Mouse (Mus musculus): ENCODE results near the gene Mrps10. TPM values are rescaled to one million over a fixed set of nuclear protein-coding genes. Genes with fewer than 3 reads are reported as not detected.
A peak's percentile ranks its signal among the peaks of the same experiment; 100 is the strongest.
"Not testable (repeated sequence)": the region's sequence is repeated elsewhere in the genome, so short reads cannot be mapped to it uniquely, and the experiment has no call there.

Mrps10 gene
- total RNA-seq (2017) = 46.3 and 61.6 TPM in 2 replicates

GRCm38 (mm10) chr17:47368401-47369086 is at the start of gene Mrps10:
Gene Mrps10 (plus strand): TSS chr17:47368887.
- peak; percentile 78 to 93 for ATAC-seq (replicated peaks in 1 of 2; ENCODE audit: insufficient read depth in 1 of 2, low FRiP score in 2 of 2, low TSS enrichment in 1 of 2, low read depth in 1 of 2, poor library complexity in 2 of 2, severe bottlenecking in 2 of 2)

DNA sequence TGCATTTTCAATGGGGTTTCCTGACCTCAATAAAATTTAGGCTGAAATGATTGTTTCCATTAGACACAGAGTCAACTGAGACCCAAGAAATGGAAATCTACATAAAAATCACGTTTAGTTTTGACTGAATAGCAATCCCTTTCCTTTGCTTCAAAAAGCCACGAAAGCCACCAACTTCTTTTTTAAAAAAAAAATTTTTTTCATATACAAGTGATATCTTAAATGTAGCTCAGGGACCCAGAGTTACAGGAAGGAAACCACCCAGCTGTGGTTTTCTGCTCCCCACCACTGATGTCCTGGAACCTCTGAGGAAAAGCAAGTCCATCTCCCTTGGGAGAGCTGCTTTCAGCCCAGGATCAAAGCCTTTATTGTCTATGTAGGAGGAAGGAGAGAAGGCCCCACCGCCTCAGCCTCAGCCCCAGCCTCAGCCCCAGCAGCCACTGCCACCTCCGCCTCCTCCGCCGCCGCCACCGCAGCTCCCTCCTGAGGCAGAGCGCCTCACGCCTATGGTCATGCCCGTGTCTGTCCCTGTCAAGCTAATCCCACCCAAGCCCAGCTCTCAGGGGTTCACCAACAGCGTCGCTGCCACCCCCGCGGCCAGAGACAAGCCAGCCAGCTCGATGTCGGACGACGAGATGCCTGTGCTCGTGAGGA is 49.6 kb upstream of the Mrps10 start:
- no peak for ATAC-seq (replicated peaks in 1 of 2; ENCODE audit: insufficient read depth in 1 of 2, low FRiP score in 2 of 2, low TSS enrichment in 1 of 2, low read depth in 1 of 2, poor library complexity in 2 of 2, severe bottlenecking in 2 of 2)

- no peak for ATAC-seq (replicated peaks in 1 of 2; ENCODE audit: insufficient read depth in 1 of 2, low FRiP score in 2 of 2, low TSS enrichment in 1 of 2, low read depth in 1 of 2, poor library complexity in 2 of 2, severe bottlenecking in 2 of 2)
Observed at GRCm38 (mm10) chr17:47319761-47320160, 48.9 kb upstream of the Mrps10 start.

- peak; percentile 54 to 66; a peak in 3 of 4 replicates for ATAC-seq (replicated peaks in 1 of 2; ENCODE audit: insufficient read depth in 1 of 2, low FRiP score in 2 of 2, low TSS enrichment in 1 of 2, low read depth in 1 of 2, poor library complexity in 2 of 2, severe bottlenecking in 2 of 2)
Observed at GRCm38 (mm10) chr17:47322128-47322990, 46.3 kb upstream of the Mrps10 start.

GRCm38 (mm10) chr17:47322991-47323295 is 45.7 kb upstream of the Mrps10 start:
- ATAC-seq (replicated peaks in 1 of 2; ENCODE audit: insufficient read depth in 1 of 2, low FRiP score in 2 of 2, low TSS enrichment in 1 of 2, low read depth in 1 of 2, poor library complexity in 2 of 2, severe bottlenecking in 2 of 2) = 0 out of 4 replicates have a peak, but pooled peaks of 1 of the 2 experiments have one; percentile 25

- no peak for ATAC-seq (replicated peaks in 1 of 2; ENCODE audit: insufficient read depth in 1 of 2, low FRiP score in 2 of 2, low TSS enrichment in 1 of 2, low read depth in 1 of 2, poor library complexity in 2 of 2, severe bottlenecking in 2 of 2)
Observed at GRCm38 (mm10) chr17:47327559-47327958, 41.1 kb upstream of the Mrps10 start.

DNA sequence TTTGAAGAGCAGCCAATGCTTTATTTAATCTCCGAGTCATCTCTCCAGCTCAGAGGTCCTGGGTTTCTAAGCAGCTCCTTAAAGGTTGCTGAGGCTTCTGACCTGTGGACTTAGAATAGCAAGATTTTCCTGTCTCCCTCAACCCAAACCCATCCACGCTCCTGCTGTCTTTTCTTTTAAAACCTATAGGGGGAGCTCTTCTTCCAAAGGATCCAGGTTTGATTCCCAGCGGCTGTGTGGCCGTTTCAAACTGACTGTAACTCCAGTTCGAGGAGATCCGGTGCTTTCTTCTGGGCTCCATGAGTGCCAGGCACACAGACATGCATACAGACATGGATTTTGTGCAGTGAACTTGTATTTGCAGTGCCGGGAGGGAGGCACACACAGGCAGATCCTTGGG is 40.7 kb upstream of the Mrps10 start:
- no peak for ATAC-seq (replicated peaks in 1 of 2; ENCODE audit: insufficient read depth in 1 of 2, low FRiP score in 2 of 2, low TSS enrichment in 1 of 2, low read depth in 1 of 2, poor library complexity in 2 of 2, severe bottlenecking in 2 of 2)

- no peak for ATAC-seq (replicated peaks in 1 of 2; ENCODE audit: insufficient read depth in 1 of 2, low FRiP score in 2 of 2, low TSS enrichment in 1 of 2, low read depth in 1 of 2, poor library complexity in 2 of 2, severe bottlenecking in 2 of 2)
Observed at GRCm38 (mm10) chr17:47328552-47329343, 39.9 kb upstream of the Mrps10 start.

GRCm38 (mm10) chr17:47330616-47331015 is 38.1 kb upstream of the Mrps10 start:
- ATAC-seq (replicated peaks in 1 of 2; ENCODE audit: insufficient read depth in 1 of 2, low FRiP score in 2 of 2, low TSS enrichment in 1 of 2, low read depth in 1 of 2, poor library complexity in 2 of 2, severe bottlenecking in 2 of 2) = no peak

DNA sequence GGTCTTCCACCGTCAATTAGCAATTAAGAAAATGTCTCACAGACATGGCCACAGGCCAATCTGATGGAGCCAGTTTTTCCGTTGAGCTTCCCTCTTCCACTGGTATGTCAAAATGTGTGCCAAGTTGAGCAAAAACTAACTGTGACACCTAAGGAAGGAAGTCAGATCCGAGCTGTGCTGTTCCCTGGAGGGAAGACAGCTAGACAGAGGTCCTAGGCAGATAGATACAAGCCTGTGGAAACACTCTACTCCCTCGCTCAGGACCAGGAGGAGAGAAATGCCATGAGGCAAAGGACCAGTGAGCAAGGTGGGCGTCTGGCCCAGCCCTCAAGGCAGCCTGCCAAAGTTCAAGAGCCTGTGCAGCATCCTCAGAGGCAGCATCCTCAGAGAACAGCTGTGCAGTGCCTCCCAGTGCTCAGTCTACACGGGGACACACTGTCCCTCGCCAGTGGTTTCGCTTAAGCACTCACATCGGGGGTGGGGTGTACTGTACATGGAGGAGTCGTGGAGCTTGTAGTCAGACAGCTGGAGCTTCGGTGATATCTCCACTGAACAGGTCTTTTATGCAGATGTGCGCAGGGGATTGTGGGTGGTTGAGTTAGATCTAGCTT is 36.6 kb upstream of the Mrps10 start:
- peak; percentile 30 to 60; a peak in 3 of 4 replicates for ATAC-seq (replicated peaks in 1 of 2; ENCODE audit: insufficient read depth in 1 of 2, low FRiP score in 2 of 2, low TSS enrichment in 1 of 2, low read depth in 1 of 2, poor library complexity in 2 of 2, severe bottlenecking in 2 of 2)

GRCm38 (mm10) chr17:47332664-47333063 is 36.0 kb upstream of the Mrps10 start:
- not testable (repeated sequence) for ATAC-seq (replicated peaks in 1 of 2; ENCODE audit: insufficient read depth in 1 of 2, low FRiP score in 2 of 2, low TSS enrichment in 1 of 2, low read depth in 1 of 2, poor library complexity in 2 of 2, severe bottlenecking in 2 of 2)

DNA sequence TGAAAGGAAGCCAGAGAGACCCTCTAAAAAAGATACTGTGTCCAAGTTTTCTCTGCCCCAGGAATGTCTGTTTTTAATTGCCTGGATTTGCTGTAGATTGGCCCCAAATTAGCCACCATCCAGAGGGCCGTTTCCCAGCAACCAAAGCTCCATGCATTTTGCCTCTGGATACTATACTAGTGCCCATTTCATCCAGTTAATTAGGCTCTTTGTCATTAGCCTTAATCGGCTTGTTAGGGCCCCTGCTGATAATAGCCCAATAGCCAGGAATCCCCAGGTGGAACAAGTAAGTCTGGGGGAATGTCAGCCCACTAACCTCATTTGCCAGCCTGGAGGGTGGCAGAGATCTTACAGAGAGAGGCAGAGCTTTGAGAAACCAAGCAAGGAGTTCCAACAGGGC is 35.3 kb upstream of the Mrps10 start:
- no peak for ATAC-seq (replicated peaks in 1 of 2; ENCODE audit: insufficient read depth in 1 of 2, low FRiP score in 2 of 2, low TSS enrichment in 1 of 2, low read depth in 1 of 2, poor library complexity in 2 of 2, severe bottlenecking in 2 of 2)

GRCm38 (mm10) chr17:47343121-47343520 is 25.6 kb upstream of the Mrps10 start:
- no peak for ATAC-seq (replicated peaks in 1 of 2; ENCODE audit: insufficient read depth in 1 of 2, low FRiP score in 2 of 2, low TSS enrichment in 1 of 2, low read depth in 1 of 2, poor library complexity in 2 of 2, severe bottlenecking in 2 of 2)

DNA sequence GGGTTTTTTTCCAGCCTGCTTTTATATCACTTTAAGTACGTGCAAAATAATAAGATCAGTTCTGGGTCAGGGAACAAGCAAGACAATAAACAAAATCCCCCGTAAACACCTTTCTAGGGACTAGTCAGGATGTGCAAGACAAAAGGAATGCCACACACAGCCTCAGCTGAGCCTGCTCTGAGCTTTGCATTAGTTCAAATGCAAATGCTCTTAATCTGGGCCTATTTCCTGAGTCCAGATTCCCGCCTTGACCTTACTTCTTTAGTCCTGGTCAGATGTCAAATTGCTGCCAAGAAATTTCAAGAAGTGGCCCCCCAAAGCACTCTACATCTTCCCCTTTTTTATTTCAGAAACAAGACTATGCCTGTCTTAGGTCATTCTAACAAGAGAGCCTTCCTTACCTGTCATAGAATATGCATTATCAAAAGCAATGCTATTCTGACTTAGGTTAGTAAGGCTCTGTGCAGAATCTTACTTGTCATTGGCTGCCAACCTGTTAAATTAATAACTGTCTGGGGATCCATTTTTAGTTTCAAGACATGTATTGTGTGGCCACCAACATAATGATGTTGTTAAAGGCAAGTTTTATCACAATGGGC is 18.9 kb upstream of the Mrps10 start:
- ATAC-seq (replicated peaks in 1 of 2; ENCODE audit: insufficient read depth in 1 of 2, low FRiP score in 2 of 2, low TSS enrichment in 1 of 2, low read depth in 1 of 2, poor library complexity in 2 of 2, severe bottlenecking in 2 of 2) = no peak

- peak in 1 of 2 experiments; percentile 14; a peak in 1 of 4 replicates for ATAC-seq (replicated peaks in 1 of 2; ENCODE audit: insufficient read depth in 1 of 2, low FRiP score in 2 of 2, low TSS enrichment in 1 of 2, low read depth in 1 of 2, poor library complexity in 2 of 2, severe bottlenecking in 2 of 2)
Observed at GRCm38 (mm10) chr17:47359964-47360363, 8.7 kb upstream of the Mrps10 start.

- ATAC-seq (replicated peaks in 1 of 2; ENCODE audit: insufficient read depth in 1 of 2, low FRiP score in 2 of 2, low TSS enrichment in 1 of 2, low read depth in 1 of 2, poor library complexity in 2 of 2, severe bottlenecking in 2 of 2) = no peak
Observed at GRCm38 (mm10) chr17:47361343-47361742, 7.3 kb upstream of the Mrps10 start.

DNA sequence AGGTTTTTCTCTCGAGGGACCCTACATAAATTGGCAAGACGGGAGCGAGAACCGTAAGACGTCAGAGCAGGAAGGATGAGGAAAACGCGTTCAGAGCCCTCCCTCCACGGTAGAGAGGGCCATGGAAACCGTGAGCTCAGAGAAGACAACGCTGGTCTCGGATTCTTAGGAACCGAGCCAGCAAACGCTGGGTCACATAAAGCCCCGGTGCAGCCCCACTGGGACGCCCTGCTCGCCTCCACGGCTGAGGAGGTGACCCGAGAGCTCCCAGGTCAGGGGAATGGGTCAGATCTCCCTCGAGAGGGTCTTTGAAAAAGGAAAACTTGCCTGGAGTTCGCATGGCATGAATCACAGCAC is 378 bp downstream of the Mrps10 start:
- peak in 1 of 2 experiments; percentile 33; a peak in 1 of 4 replicates for ATAC-seq (replicated peaks in 1 of 2; ENCODE audit: insufficient read depth in 1 of 2, low FRiP score in 2 of 2, low TSS enrichment in 1 of 2, low read depth in 1 of 2, poor library complexity in 2 of 2, severe bottlenecking in 2 of 2)
